29 mouse cellular contexts compared by ENCODE assay signal in the genomic region with DNA sequence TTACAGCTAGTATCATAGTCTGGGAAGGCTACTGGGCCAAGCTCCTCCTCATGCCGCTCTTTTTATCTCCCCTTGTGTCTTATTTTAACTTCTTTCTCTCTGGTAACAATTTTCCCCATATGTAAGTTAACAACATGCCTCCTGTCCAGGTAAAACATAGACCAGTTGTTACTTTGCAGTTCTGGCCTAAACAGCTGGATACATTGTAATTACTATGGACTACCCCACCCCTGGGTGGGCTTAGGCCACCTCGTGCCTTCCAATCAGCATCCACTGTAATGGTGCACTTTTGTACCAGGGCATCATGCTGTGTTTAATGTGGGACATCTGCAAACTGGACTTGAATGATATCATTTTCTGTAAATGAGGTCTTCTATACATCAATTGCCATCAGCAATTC.
"Had no signal": no experiment of that assay in that cellular context is flagged by ENCODE, and none has a peak within 500 bp of the region (broad histone marks: within the 10 kb centered on the region; RNA-seq: fewer than 3 reads in every experiment).

No protein-coding gene starts in this region.

- H3K36me3 ChIP-seq: limb, embryonic 10.5 days; limb, embryonic 12.5 days; limb, embryonic 13.5 days; limb, embryonic 15.5 days; liver, embryonic 12.5 days; liver, embryonic 13.5 days; liver, embryonic 15.5 days; lung, embryonic 15.5 days; midbrain, embryonic 12.5 days; midbrain, embryonic 13.5 days; midbrain, embryonic 15.5 days; neural tube, embryonic 12.5 days had no signal

- H3K4me1 ChIP-seq: liver, embryonic 12.5 days; liver, embryonic 13.5 days; liver, embryonic 15.5 days; lung, embryonic 15.5 days; megakaryocyte, embryonic 14.5 days had no signal

- ATAC-seq: liver, embryonic 12.5 days; liver, postnatal 0 days; lung, postnatal 0 days; midbrain, embryonic 13.5 days; midbrain, embryonic 16.5 days had no signal

- H3K27me3 ChIP-seq: limb, embryonic 12.5 days; limb, embryonic 15.5 days; lung, embryonic 15.5 days; midbrain, embryonic 13.5 days; midbrain, embryonic 15.5 days; neural tube, embryonic 12.5 days had no signal

- H3K27ac ChIP-seq: limb, embryonic 10.5 days; limb, embryonic 12.5 days; limb, embryonic 13.5 days; limb, embryonic 15.5 days; liver, embryonic 12.5 days; liver, embryonic 13.5 days; liver, embryonic 14.5 days; liver, embryonic 15.5 days; lung, embryonic 15.5 days; macrophage; midbrain, embryonic 12.5 days; midbrain, embryonic 13.5 days; midbrain, embryonic 15.5 days; neural tube, embryonic 12.5 days had no signal

- DNase-seq: liver; liver, embryonic 13.5 days; liver, postnatal 0 days; lung, adult 18-20 months; lung, adult 2 months; lung, embryonic 14.5 days; lung, postnatal 10 days; lung, postnatal 14 days; lung, postnatal 36 days; lung, postnatal 4 days; midbrain, embryonic 14.5 days had no signal

- H3K4me3 ChIP-seq: limb, embryonic 10.5 days; limb, embryonic 12.5 days; limb, embryonic 13.5 days; limb, embryonic 15.5 days; liver, embryonic 12.5 days; liver, embryonic 13.5 days; liver, embryonic 15.5 days; lung, embryonic 15.5 days; megakaryocyte, embryonic 14.5 days; midbrain, embryonic 12.5 days; midbrain, embryonic 13.5 days; midbrain, embryonic 15.5 days; myocyte; neural tube, embryonic 12.5 days had no signal

- H3K4me2 ChIP-seq: limb, embryonic 12.5 days; limb, embryonic 15.5 days; liver, embryonic 11.5 days; liver, embryonic 12.5 days; liver, embryonic 13.5 days; liver, embryonic 15.5 days; lung, embryonic 14.5 days; lung, embryonic 15.5 days; midbrain, embryonic 12.5 days; midbrain, embryonic 13.5 days; midbrain, embryonic 15.5 days; neural tube, embryonic 12.5 days had no signal

- H3K9ac ChIP-seq: limb, embryonic 12.5 days; limb, embryonic 13.5 days; limb, embryonic 15.5 days; liver, embryonic 12.5 days; liver, embryonic 13.5 days; liver, embryonic 14.5 days; liver, embryonic 15.5 days; liver, postnatal 0 days; lung, embryonic 14.5 days; lung, embryonic 15.5 days; midbrain, embryonic 12.5 days; midbrain, embryonic 13.5 days; midbrain, embryonic 15.5 days; neural tube, embryonic 12.5 days had no signal

- H3K9me3 ChIP-seq: limb, embryonic 10.5 days; limb, embryonic 12.5 days; limb, embryonic 13.5 days; limb, embryonic 15.5 days; liver, embryonic 12.5 days; liver, embryonic 13.5 days; liver, embryonic 15.5 days; lung, embryonic 15.5 days; megakaryocyte, embryonic 14.5 days; midbrain, embryonic 12.5 days; midbrain, embryonic 13.5 days; midbrain, embryonic 15.5 days; neural tube, embryonic 12.5 days had no signal
